7 mouse cellular contexts compared by ENCODE assay signal in genomic region chrX:139209829-139210225, GRCm38 (mm10). TPM values are rescaled to one million over a fixed set of nuclear protein-coding genes. Genes with fewer than 3 reads are reported as not detected.
DNase-seq lines count a peak whose midpoint lies in the region; ATAC-seq lines count a peak whose summit lies in the region.

Gene Mum1l1 (plus strand): TSS chrX:139210042.

- peak; percentile 90 for ATAC-seq in intestine, embryonic 14.5 days (replicated peaks; ENCODE audit: low FRiP score, low TSS enrichment, low read depth)
- ATAC-seq in midbrain, embryonic 16.5 days: peak; percentile 89
- ATAC-seq in stomach, embryonic 16.5 days (ENCODE audit: insufficient read depth, low FRiP score): peak; percentile 91

- peak; percentile 74 for DNase-seq in adrenal gland, postnatal 25 days
- DNase-seq in embryo, embryonic 10.5 days (ENCODE audit: low spot score): peak; percentile 77
- peak; percentile 60 to 74 for DNase-seq in gastrocnemius, postnatal 4 days (ENCODE audit: low spot score in 2 of 2)
- DNase-seq in intestine, embryonic 14.5 days (ENCODE audit: low spot score): peak; percentile 70
- DNase-seq in liver: peak; percentile 80

- H3K9ac ChIP-seq in intestine, embryonic 14.5 days (ENCODE audit: low read length): peak within 1 kb of the TSS; percentile 42; the same call in 1 of the 2 replicates
- H3K9ac ChIP-seq in midbrain, embryonic 16.5 days (ENCODE audit: low read depth, low read length): peak within 1 kb of the TSS; percentile 59
- peak within 1 kb of the TSS; percentile 68 for H3K9ac ChIP-seq in stomach, embryonic 16.5 days (ENCODE audit: low read length)

- no peaks in the 10 kb centered on the region for H3K27me3 ChIP-seq in intestine, embryonic 14.5 days (replicated peaks; ENCODE audit: control insufficient read depth, insufficient read depth, low read length)
- no peaks in the 10 kb centered on the region for H3K27me3 ChIP-seq in midbrain, embryonic 16.5 days (ENCODE audit: control insufficient read depth, insufficient read depth, low read depth, low read length)
- H3K27me3 ChIP-seq in stomach, embryonic 16.5 days (ENCODE audit: control insufficient read depth, insufficient read depth, low read length): no peaks in the 10 kb centered on the region; the same call in 1 of the 2 replicates

- peak within 1 kb of the TSS; percentile 49 for H3K4me2 ChIP-seq in intestine, embryonic 14.5 days (ENCODE audit: low read length)
- peak within 1 kb of the TSS; percentile 62 for H3K4me2 ChIP-seq in midbrain, embryonic 16.5 days (ENCODE audit: low read length)
- H3K4me2 ChIP-seq in stomach, embryonic 16.5 days (ENCODE audit: low read depth, low read length): peak within 1 kb of the TSS; percentile 59

- WGBS in intestine, embryonic 14.5 days: 9% methylated on average over 30 of the region's 31 CpGs
- WGBS in midbrain, embryonic 16.5 days: 20% methylated on average over 31 of the region's 31 CpGs
- WGBS in stomach, embryonic 16.5 days: 7% methylated on average over 29 of the region's 31 CpGs

- no peaks in the 10 kb centered on the region for H3K9me3 ChIP-seq in intestine, embryonic 14.5 days (ENCODE audit: control insufficient read depth, low read length)
- H3K9me3 ChIP-seq in midbrain, embryonic 16.5 days (replicated peaks; ENCODE audit: control insufficient read depth, low read length, poor library complexity, severe bottlenecking): no peaks in the 10 kb centered on the region
- no peaks in the 10 kb centered on the region for H3K9me3 ChIP-seq in stomach, embryonic 16.5 days (replicated peaks; ENCODE audit: control insufficient read depth, low read length)

- H3K27ac ChIP-seq in intestine, embryonic 14.5 days (ENCODE audit: low read depth): no peak within 1 kb of the TSS
- no peak within 1 kb of the TSS for H3K27ac ChIP-seq in midbrain, embryonic 16.5 days (ENCODE audit: low read length)
- no peak within 1 kb of the TSS for H3K27ac ChIP-seq in stomach, embryonic 16.5 days (ENCODE audit: low read length)

- no peaks in the 10 kb centered on the region for H3K36me3 ChIP-seq in intestine, embryonic 14.5 days (ENCODE audit: control insufficient read depth, insufficient read depth, low read length)
- H3K36me3 ChIP-seq in midbrain, embryonic 16.5 days (ENCODE audit: control insufficient read depth, insufficient read depth, low read length): no peaks in the 10 kb centered on the region
- no peaks in the 10 kb centered on the region for H3K36me3 ChIP-seq in stomach, embryonic 16.5 days (ENCODE audit: control insufficient read depth, insufficient read depth, low read length)

- H3K4me3 ChIP-seq in intestine, embryonic 14.5 days (ENCODE audit: low read depth, low read length): peak within 1 kb of the TSS; percentile 41
- H3K4me3 ChIP-seq in midbrain, embryonic 16.5 days (ENCODE audit: low read depth, low read length): peak within 1 kb of the TSS; percentile 50
- H3K4me3 ChIP-seq in stomach, embryonic 16.5 days (replicated peaks; ENCODE audit: low read length): peak within 1 kb of the TSS; percentile 56

- no peaks in the 10 kb centered on the region for H3K4me1 ChIP-seq in intestine, embryonic 14.5 days (replicated peaks; ENCODE audit: control insufficient read depth, insufficient read depth, low read length)
- no peaks in the 10 kb centered on the region for H3K4me1 ChIP-seq in midbrain, embryonic 16.5 days (ENCODE audit: control insufficient read depth, insufficient read depth, low read length)
- no peaks in the 10 kb centered on the region for H3K4me1 ChIP-seq in stomach, embryonic 16.5 days (ENCODE audit: control insufficient read depth, insufficient read depth, low read length)

RNA-seq across cellular contexts. Expression of gene Mum1l1, which starts in this region (rescaled TPM):
- 3.1 and 4.5 TPM in 2 replicates for total RNA-seq in adrenal gland, postnatal 25 days (2021)
- total RNA-seq in gastrocnemius, postnatal 4 days (2021): 10 to 100 TPM; 21.4 to 23.4 TPM
- 14.6 and 18.4 TPM in 2 replicates for polyA plus RNA-seq in intestine, embryonic 14.5 days (2014; fragmentation: Nextera tagmentation; extraction: Ambion mirVana)
- 9.7 and 10.4 TPM in 2 replicates for polyA plus RNA-seq in midbrain, embryonic 16.5 days (2015; fragmentation: Nextera tagmentation; extraction: Ambion mirVana)
- 15.8 and 16.8 TPM in 2 replicates for polyA plus RNA-seq in stomach, embryonic 16.5 days (2015; fragmentation: Nextera tagmentation; extraction: Ambion mirVana)
